Mouse (Mus musculus) brain, embryonic 14.5 days (tissue): ENCODE data around the gene Supt4a. TPM values are rescaled to one million over a fixed set of nuclear protein-coding genes. Genes with fewer than 3 reads are reported as not detected.

Experiments
- DNase-seq: peaks from one replicate; pipeline ENCODE4 v3.0.0-alpha.2; 2011; ENCODE audit warnings: low read depth
- CTCF ChIP-seq: fragments of 200-500 bp; IDR thresholded peaks from 2 replicates; pipeline ENCODE4 v1.5.1; 2012; ENCODE audit warnings: inconsistent platforms, mild to moderate bottlenecking, moderate library complexity, borderline replicate concordance; ENCODE audit not compliant: insufficient read depth, insufficient read length; ENCODE audit errors: extremely low read depth
- POLR2A ChIP-seq: fragments of 200-500 bp; IDR thresholded peaks from 2 replicates; pipeline ENCODE4 v1.6.1; 2012; ENCODE audit warnings: mild to moderate bottlenecking, inconsistent platforms, borderline replicate concordance; ENCODE audit not compliant: poor library complexity, insufficient read depth, insufficient read length, severe bottlenecking; ENCODE audit errors: extremely low read depth
- polyA plus RNA-seq: library from polyadenylated mRNA; depleted of rRNA; stranded (reverse); fragments of >200 nt; gene quantifications from 2 replicates; pipeline ENCODE4 v1.2.3, GENCODE M21; 2012

The Supt4a gene
- polyA plus RNA-seq, 1 experiment: 118 TPM

- TF ChIP-seq CTCF: no peak
- no peak for TF ChIP-seq POLR2A
- DNase-seq: no peak
Observed at GRCm38 (mm10) chr11:87728850-87729592, 8.3 kb upstream of the Supt4a start.

DNA sequence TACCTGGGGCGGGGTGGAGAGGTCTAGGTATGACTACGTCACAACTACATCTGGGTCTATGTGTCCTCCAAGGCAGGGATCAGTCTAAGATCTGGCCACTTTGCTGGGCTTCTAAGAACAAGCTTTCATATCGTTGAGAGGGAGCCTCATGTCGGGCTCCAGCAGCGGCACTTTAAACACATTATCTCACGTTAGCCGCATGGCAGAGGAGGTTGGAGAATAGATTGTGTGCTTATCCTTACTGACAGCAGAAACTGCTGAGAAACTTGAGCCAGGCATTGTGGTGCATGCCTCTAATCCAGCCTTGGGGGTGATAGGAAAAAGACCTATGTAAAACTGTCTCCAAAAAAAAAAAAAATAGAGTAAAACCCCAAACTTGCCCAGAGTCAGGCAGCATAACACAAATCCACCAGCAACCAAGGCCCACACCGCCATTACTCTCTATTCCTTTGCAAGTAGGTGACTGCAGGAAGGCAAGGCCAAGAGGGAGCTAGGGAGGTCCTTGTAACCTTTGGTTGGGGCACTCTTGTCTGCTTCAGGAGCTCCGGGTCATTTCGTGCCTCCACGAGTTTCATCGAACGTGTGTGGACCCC lies 7.7 kb upstream of the Supt4a start:
- no peak for TF ChIP-seq CTCF
- no peak for TF ChIP-seq POLR2A
- DNase-seq: no peak

DNA sequence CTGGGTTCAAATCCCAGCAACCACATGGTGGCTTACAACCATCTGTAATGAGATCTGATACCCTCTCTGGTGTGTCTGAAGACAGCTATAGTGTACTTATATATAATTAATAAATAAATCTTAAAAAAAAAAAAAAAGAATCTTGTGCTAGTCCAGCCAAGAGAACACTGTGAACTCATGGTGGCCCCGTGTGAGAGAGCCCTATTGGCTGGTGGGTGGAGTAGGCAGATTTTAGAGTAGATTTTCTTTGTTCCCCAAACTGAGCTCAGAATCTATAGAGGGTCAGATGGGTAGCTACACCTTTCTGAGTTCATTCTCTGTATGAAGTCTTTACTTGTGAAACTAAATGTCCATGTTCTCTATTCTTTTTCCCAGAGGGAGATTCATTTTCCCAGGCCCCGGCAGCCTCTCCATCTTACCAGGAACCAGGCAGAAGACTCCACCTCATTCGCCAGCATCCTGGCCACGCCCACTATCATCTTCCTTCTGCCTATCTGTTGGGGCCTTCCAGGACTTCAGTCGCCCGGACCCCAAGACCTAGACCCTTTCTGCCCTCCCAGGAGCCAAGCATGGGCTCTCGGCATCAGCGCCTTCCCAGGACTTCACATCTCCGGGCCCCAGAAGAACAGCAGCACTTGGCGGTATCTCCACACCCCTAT lies 6.6 kb upstream of the Supt4a start:
- DNase-seq: no peak
- no peak for TF ChIP-seq POLR2A
- TF ChIP-seq CTCF: no peak

DNA sequence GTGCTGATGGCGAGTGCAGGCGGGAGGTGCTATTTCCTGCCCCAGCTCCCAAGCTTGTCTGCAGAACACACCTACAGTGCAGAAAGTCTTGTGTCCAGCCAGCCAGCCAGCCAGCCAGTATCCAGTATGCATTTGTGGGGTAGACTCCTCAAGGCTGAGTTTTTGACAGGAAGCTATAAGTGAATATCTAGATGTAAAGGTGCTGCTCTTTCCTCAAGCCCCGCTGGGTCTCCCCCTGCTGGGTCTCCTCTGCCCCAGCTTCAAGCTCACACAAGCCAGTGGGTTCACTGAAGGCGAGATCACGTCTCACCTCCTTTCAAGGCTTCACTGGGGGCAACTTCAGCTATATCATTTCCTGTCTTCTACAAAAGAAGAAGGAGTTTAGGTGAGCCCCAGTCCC lies 3.0 kb upstream of the Supt4a start:
- DNase-seq: no peak
- no peak for TF ChIP-seq CTCF

DNA sequence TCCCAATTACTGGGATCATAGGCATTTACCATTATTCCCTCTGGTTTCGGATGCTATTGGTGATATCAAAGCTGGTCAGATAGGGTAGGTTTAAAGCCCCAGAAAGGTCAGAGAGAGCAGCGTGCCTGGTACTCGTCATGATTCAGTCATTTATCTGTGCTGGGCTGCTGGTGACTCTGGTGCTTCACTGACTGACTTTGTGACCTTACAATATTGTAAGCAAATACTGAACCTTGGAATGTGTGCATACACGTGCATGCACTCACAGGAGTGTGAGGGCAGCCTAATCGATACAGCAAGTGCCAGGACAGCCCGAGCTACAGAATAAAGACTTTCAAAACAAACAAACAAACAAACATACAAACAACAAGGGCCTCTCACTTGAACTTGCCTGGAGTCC lies 1.7 kb upstream of the Supt4a start:
- no peak for DNase-seq
- no peak for TF ChIP-seq POLR2A
- no peak for TF ChIP-seq CTCF

DNA sequence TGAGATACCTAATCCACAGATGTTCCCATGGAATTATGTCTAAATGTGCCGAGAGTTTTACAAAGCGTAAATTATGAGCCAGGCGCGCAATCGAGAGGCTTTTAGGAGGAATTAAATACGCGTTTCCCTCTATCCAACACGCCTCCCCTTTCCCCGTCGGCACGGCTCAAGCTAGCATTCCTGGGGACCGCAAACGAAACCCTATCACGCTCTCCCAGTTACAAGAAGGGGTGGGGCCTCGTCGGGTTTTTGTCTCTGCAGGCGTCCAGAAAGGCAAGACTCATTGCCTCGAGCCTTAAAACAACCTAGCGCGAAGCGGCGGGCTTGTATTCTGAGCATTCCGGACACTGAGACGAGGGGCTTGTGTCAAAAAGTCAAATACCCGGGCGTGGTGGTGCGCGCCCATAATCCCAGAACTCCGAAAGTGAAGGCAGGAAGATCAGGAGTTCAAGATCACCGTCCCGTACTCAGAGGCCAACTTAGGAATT lies 661 bp upstream of the Supt4a start:
- peak; percentile 82 for DNase-seq
- no peak for TF ChIP-seq CTCF
- no peak for TF ChIP-seq POLR2A

DNA sequence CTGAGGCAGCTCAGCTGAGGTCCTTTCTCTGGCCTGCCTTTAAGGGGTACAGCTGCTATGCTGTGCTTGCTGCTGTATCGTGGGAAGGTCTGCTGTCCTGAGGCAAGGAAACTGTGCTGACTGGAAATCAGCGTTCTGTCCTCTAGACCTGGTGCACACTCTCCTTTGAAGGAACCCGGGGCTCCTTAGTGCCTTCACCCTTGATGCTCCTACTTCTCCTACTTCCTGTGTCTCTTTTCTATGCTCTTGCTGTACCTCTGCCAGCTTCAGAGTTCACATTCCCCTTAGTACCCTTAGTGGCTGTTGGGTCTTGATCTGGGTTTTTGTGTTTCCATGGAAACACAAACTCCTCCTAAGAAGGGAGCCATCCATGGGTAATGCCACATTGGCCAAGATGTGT lies 6.3 kb downstream of the Supt4a start:
- no peak for TF ChIP-seq POLR2A
- TF ChIP-seq CTCF: no peak
- DNase-seq: no peak

- no peak for DNase-seq
- TF ChIP-seq CTCF (no peak), POLR2A (no peak)
Observed at GRCm38 (mm10) chr11:87744964-87745363, 7.6 kb downstream of the Supt4a start.

DNA sequence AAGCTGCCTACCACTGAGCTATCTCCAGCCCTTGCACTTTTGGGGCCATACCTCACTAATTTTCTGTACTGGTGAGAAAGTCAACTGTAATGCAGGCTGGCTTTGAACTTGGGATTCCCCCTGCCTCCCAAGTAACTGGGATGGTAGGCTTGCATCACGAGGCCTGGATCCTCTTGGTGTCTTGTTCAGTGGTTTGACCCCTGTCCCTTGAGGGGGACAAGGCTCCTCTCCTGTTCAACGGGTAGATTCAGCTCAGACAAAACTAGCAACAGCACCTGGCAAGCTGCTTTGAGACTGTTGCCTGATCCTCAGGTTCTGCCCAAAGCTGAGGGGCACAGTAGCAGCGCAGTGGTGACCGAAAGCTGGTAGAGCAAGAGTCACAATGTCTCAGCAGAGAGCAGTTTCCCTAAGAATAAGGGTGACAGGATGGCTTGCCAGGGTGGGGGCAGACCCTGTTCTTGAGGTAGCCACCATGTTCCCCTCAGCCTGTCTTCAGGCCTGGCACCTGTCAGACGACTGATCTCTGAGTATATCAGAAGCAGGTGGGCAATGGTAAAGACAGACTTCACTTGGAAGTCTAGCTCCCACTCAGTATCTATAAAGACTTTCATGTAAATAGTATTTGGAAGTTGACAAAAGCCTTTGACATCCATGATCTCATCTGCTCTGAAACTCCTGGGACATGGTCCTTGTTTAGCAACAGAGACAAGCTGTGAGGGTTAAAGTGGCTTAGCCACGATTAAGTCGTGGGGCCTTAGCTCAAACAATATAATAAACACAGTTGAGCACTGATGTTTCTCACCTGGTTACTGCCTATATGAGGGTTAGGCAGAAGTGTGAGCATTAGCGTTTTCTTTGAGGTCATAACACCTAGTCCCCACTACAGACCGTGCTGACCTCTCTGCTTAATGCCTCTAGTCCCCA lies 8.5 kb downstream of the Supt4a start:
- TF ChIP-seq CTCF: no peak
- TF ChIP-seq POLR2A: no peak
- no peak for DNase-seq

GRCm38 (mm10) chr11:87747312-87747711 lies 10.0 kb downstream of the Supt4a start:
- DNase-seq: no peak
- no peak for TF ChIP-seq CTCF
- no peak for TF ChIP-seq POLR2A

DNA sequence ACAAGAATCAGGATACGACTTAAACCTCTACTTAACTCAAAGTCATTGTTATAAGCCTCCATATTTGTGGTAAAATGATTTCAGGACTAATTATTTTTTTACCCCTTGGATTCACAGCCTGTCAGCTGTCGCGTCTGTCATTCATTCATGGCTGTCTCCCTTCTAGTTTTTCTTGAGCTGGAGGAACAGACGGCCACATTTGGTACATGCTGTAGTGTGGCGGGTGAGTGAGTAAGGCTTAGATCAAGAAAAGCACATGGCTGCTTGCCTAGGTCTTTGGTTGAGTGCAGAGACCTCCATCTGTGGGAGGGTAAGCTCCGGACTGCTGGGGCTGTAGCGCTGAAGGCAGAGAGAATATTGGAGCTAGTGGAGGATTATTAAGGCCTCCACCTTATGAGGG lies 10.4 kb downstream of the Supt4a start:
- no peak for TF ChIP-seq CTCF
- TF ChIP-seq POLR2A: no peak
- no peak for DNase-seq
